Mouse (Mus musculus) left cerebral cortex, adult 2 months (tissue): ENCODE data around the gene Chit1. TPM values are rescaled to one million over a fixed set of nuclear protein-coding genes. Genes with fewer than 3 reads are reported as not detected.
A peak's percentile ranks its signal among the peaks of the same experiment; 100 is the strongest.

Experiments
- DNase-seq, 2 experiments: peaks; one replicate each; pipeline ENCODE4 v3.0.0; 2021 to 2022; ENCODE audit warnings: low spot score in 2 of 2, mixed read lengths in 1 of 2; ENCODE audit errors: extremely low spot score in 1 of 2
- H3K27ac ChIP-seq: fragments of 200-600 bp; 2 replicates; pipeline ENCODE4 v1.8.1; 2022
- H3K4me3 ChIP-seq: fragments of 200-600 bp; 2 replicates; pipeline ENCODE4 v1.8.1; 2022
- CTCF ChIP-seq: fragments of 200-600 bp; IDR thresholded peaks from 2 replicates; pipeline ENCODE4 v1.8.1; 2022; ENCODE audit warnings: antibody characterized with exemption, mild to moderate bottlenecking, moderate library complexity
- intact Hi-C: fragments of 180-260 bp; cut with DNase I; formaldehyde crosslinking; loops from one replicate; pipeline ENCODE4 v1.15.1; 2025
- total RNA-seq, 2 experiments: library from RNA; stranded (reverse); gene quantifications; 2 replicates each; pipeline ENCODE4 v1.2.3; 2021

Gene Chit1
- total RNA-seq, 2 experiments from 2014 or later: not detected

- Histone ChIP-seq H3K27ac (no peak overlapping the region), H3K4me3 (no peak overlapping the region)
- no peak for DNase-seq
- intact Hi-C loops: no loop called here
- TF ChIP-seq CTCF: no peak
Measured at GRCm38 (mm10) chr1:134103861-134104260, 7.2 kb upstream of the Chit1 start.

GRCm38 (mm10) chr1:134105043-134105763, 5.8 kb upstream of the Chit1 start:
- Histone ChIP-seq H3K4me3 (no peak overlapping the region), H3K27ac (no peak overlapping the region)
- TF ChIP-seq CTCF: no peak
- DNase-seq: no peak
- intact Hi-C loops: no loop called here

GRCm38 (mm10) chr1:134105764-134106430, 5.1 kb upstream of the Chit1 start:
- no peak overlapping the region for H3K4me3 ChIP-seq
- intact Hi-C loops: loop anchor here (1.0 to 2.0 kb wide), 2 partner anchors 53 to 195 kb away; no protein-coding TSS in a partner anchor
- no peak overlapping the region for H3K27ac ChIP-seq
- TF ChIP-seq CTCF: no peak
- DNase-seq: no peak

GRCm38 (mm10) chr1:134106719-134107118, 4.3 kb upstream of the Chit1 start:
- DNase-seq: peak; percentile 60 to 72
- Histone ChIP-seq H3K4me3 (no peak overlapping the region), H3K27ac (no peak overlapping the region)
- intact Hi-C loops: loop anchor here (1.0 to 2.0 kb wide), 2 partner anchors 53 to 196 kb away; no protein-coding TSS in a partner anchor
- TF ChIP-seq CTCF: peak; percentile 89

GRCm38 (mm10) chr1:134107777-134108176, 3.3 kb upstream of the Chit1 start:
- no peak for TF ChIP-seq CTCF
- H3K27ac ChIP-seq: no peak overlapping the region
- DNase-seq: no peak
- intact Hi-C loops: loop anchor here (2.0 kb wide), 1 partner anchor 197 kb away; no protein-coding TSS in a partner anchor
- H3K4me3 ChIP-seq: no peak overlapping the region

GRCm38 (mm10) chr1:134110015-134110414, 1.0 kb upstream of the Chit1 start:
- no peak for DNase-seq
- no peak overlapping the region for H3K4me3 ChIP-seq
- no peak overlapping the region for H3K27ac ChIP-seq
- intact Hi-C loops: no loop called here
- no peak for TF ChIP-seq CTCF

GRCm38 (mm10) chr1:134110449-134110848, 593 bp upstream of the Chit1 start:
- intact Hi-C loops: no loop called here
- DNase-seq: no peak
- no peak for TF ChIP-seq CTCF
- Histone ChIP-seq H3K4me3 (no peak overlapping the region), H3K27ac (no peak overlapping the region)

- no peak overlapping the region for H3K27ac ChIP-seq
- no peak for DNase-seq
- intact Hi-C loops: no loop called here
- TF ChIP-seq CTCF: no peak
- no peak overlapping the region for H3K4me3 ChIP-seq
Measured at GRCm38 (mm10) chr1:134113560-134113959, 2.5 kb downstream of the Chit1 start.

- Histone ChIP-seq H3K27ac (no peak overlapping the region), H3K4me3 (no peak overlapping the region)
- intact Hi-C loops: no loop called here
- no peak for TF ChIP-seq CTCF
- no peak for DNase-seq
Measured at GRCm38 (mm10) chr1:134114018-134114417, 3.0 kb downstream of the Chit1 start.

- no peak for TF ChIP-seq CTCF
- no peak for DNase-seq
- H3K4me3 ChIP-seq: no peak overlapping the region
- intact Hi-C loops: no loop called here
- H3K27ac ChIP-seq: no peak overlapping the region
Measured at GRCm38 (mm10) chr1:134114730-134115129, 3.7 kb downstream of the Chit1 start.

GRCm38 (mm10) chr1:134115424-134115823, 4.4 kb downstream of the Chit1 start:
- intact Hi-C loops: no loop called here
- no peak for DNase-seq
- no peak overlapping the region for H3K27ac ChIP-seq
- no peak overlapping the region for H3K4me3 ChIP-seq
- no peak for TF ChIP-seq CTCF

- TF ChIP-seq CTCF: no peak
- Histone ChIP-seq H3K4me3 (no peak overlapping the region), H3K27ac (no peak overlapping the region)
- DNase-seq: no peak
- intact Hi-C loops: no loop called here
Measured at GRCm38 (mm10) chr1:134117110-134117509, 6.1 kb downstream of the Chit1 start.

- TF ChIP-seq CTCF: peak; percentile 98
- DNase-seq: peak; percentile 83 to 93
- Histone ChIP-seq H3K4me3 (no peak overlapping the region), H3K27ac (no peak overlapping the region)
- intact Hi-C loops: loop anchor here (1.0 kb wide), 1 partner anchor 212 kb away; the partner anchor contains the start of gene Ppfia4
Measured at GRCm38 (mm10) chr1:134120179-134120578, 9.1 kb downstream of the Chit1 start.
